Mouse (Mus musculus) limb, embryonic 10.5 days (tissue): ENCODE data around the gene Olfr765. TPM values are rescaled to one million over a fixed set of nuclear protein-coding genes. Genes with fewer than 3 reads are reported as not detected.
"Not testable (repeated sequence)": the region's sequence is repeated elsewhere in the genome, so short reads cannot be mapped to it uniquely, and the experiment has no call there.

ENCODE experiments used
- DNase-seq: peaks from one replicate; pipeline ENCODE4 v3.0.0-alpha.2; 2017; ENCODE audit warnings: low spot score
- H3K27ac ChIP-seq: fragments of 300-500 bp; sonication (generic); 2 replicates; pipeline ENCODE4 v1.5.1; 2016; ENCODE audit warnings: mild to moderate bottlenecking
- H3K27me3 ChIP-seq: fragments of 300-500 bp; sonication (generic); 2 replicates; pipeline ENCODE4 v1.6.1; 2016; ENCODE audit warnings: low read depth, mild to moderate bottlenecking; ENCODE audit not compliant: poor library complexity, severe bottlenecking
- H3K36me3 ChIP-seq: fragments of 300-500 bp; sonication (generic); 2 replicates; pipeline ENCODE4 v1.6.1; 2016; ENCODE audit warnings: mild to moderate bottlenecking, moderate library complexity
- H3K4me1 ChIP-seq: fragments of 300-500 bp; sonication (generic); 2 replicates; pipeline ENCODE4 v1.6.1; 2016
- H3K4me3 ChIP-seq: fragments of 300-500 bp; sonication (generic); 2 replicates; pipeline ENCODE4 v1.5.1; 2016; ENCODE audit warnings: mild to moderate bottlenecking, moderate library complexity
- H3K9me3 ChIP-seq: fragments of 300-500 bp; sonication (generic); replicated peaks from 2 replicates; pipeline ENCODE4 v1.6.1; 2016; ENCODE audit warnings: mild to moderate bottlenecking
- WGBS: fragments of 180-500 bp; shearing (Covaris S2); methylation state at CpG from one replicate; pipeline ENCODE4 v1.1.7; 2016; 5-methylcytosine and 5-hydroxymethylcytosine counted together
- polyA plus RNA-seq: library from polyadenylated mRNA; unstranded; fragments of >200 nt; fragmentation: Nextera tagmentation; extraction: Ambion mirVana; gene quantifications from 2 replicates; pipeline ENCODE4 v1.2.1, GENCODE M21; 2016

Olfr765 gene
- not detected in 2 replicates for polyA plus RNA-seq

DNA sequence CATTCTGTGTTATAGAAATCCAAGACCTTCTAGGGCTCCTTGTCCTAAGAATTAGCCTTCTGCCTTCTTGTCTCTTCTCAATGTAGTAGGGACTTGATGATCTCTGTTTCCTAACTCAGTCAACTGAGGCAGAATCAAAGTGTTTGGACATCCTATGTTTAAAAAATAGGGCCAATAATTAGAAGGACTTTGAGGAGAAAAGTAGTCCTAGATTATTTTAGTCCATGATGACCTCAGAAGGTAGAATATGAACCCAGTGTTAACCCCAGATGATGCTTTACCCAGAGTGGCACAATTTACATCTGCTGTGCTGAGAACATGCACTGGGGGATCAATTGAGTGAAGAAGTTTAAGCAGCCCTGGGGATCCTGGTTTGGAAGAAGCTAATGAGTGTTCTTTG, at the start of gene Olfr765:
TSS of gene Olfr765 (minus strand) at position 101 of the 400 bp plus-strand sequence.
- not testable (repeated sequence) for H3K4me1 ChIP-seq, H3K36me3 ChIP-seq, H3K9me3 ChIP-seq, H3K4me3 ChIP-seq, DNase-seq, H3K27ac ChIP-seq, H3K27me3 ChIP-seq

DNA sequence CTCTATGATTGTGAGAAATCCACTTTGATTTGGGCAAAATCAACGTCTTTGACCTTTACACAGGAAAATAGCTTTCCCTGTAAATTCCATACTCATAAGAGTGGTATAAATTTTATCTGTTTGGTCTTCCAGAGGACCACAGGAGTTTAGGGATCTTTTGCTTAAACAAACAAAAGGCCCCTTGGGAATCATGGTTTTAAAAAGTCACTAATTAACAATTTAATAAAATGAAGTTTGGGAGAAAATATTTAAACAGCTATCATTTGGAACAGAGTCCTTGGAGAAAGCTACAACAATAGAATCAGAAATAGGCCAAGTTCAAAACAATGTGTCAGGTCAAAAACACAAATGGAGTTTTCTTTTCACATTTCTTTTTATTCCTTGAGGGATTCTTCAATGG, 49.5 kb upstream of the Olfr765 start, which contains the start of gene Olfr768:
TSS of gene Olfr768 (minus strand) at position 101 of the 400 bp plus-strand sequence.
- Histone ChIP-seq H3K4me1 (no peaks in the 10 kb centered on the region), H3K4me3 (no peak within 1 kb of the TSS), H3K9me3 (no peaks in the 10 kb centered on the region), H3K27me3 (no peaks in the 10 kb centered on the region), H3K36me3 (no peaks in the 10 kb centered on the region), H3K27ac (no peak within 1 kb of the TSS)
- DNase-seq, result no peak
- WGBS, result 96% methylated on average over 1 of the region's 1 CpGs

GRCm38 (mm10) chr10:129082810-129083209, 33.0 kb upstream of the Olfr765 start, which contains the start of gene Olfr767:
Olfr767 (minus strand) TSS chr10:129082910.
- not testable (repeated sequence) for H3K4me3 ChIP-seq, DNase-seq, H3K9me3 ChIP-seq, H3K4me1 ChIP-seq, H3K36me3 ChIP-seq, H3K27ac ChIP-seq, H3K27me3 ChIP-seq

GRCm38 (mm10) chr10:129068877-129069276, 19.1 kb upstream of the Olfr765 start, which contains the start of gene Olfr766-ps1:
Olfr766-ps1 (minus strand) TSS chr10:129068977.
- no peak for DNase-seq
- whole genome bisulfite sequencing, result 89% methylated on average over 2 of the region's 2 CpGs
- H3K9me3 ChIP-seq, result no peaks in the 10 kb centered on the region
- H3K27ac ChIP-seq, result no peak within 1 kb of the TSS
- H3K4me3 ChIP-seq, result no peak within 1 kb of the TSS
- H3K4me1 ChIP-seq, result no peaks in the 10 kb centered on the region
- no peaks in the 10 kb centered on the region for H3K27me3 ChIP-seq
- no peaks in the 10 kb centered on the region for H3K36me3 ChIP-seq

GRCm38 (mm10) chr10:129039796-129040195, 10.0 kb downstream of the Olfr765 start, which contains the start of gene Olfr764-ps1:
Olfr764-ps1 (minus strand) TSS chr10:129039896.
- no peaks in the 10 kb centered on the region for H3K36me3 ChIP-seq
- no peaks in the 10 kb centered on the region for H3K4me1 ChIP-seq
- 85% methylated on average over 3 of the region's 3 CpGs for WGBS
- no peaks in the 10 kb centered on the region for H3K9me3 ChIP-seq
- DNase-seq, result no peak
- no peak within 1 kb of the TSS for H3K4me3 ChIP-seq
- no peak within 1 kb of the TSS for H3K27ac ChIP-seq
- no peaks in the 10 kb centered on the region for H3K27me3 ChIP-seq

DNA sequence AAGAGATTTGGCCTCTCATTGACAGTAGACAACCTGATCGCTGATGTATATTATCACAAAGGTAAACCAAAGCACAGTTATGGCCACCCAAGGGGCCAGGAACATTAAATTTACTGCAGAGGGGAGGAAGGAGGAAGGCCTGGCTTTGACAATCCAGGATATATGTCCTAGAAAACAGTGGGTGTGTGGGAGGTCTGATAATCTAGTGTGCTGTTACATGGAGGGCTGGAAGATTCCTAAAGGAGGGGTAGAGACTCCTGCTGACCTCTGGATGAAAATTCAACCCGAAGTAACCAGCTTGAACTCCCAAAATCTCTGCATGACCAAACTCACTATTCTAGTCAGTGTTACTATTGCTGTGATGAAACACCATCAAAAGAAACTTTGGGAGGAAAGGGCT, 21.5 kb downstream of the Olfr765 start:
- 78% methylated on average over 2 of the region's 2 CpGs for WGBS
- Histone ChIP-seq H3K4me3 (no peak overlapping the region), H3K4me1 (no peaks in the 10 kb centered on the region), H3K27me3 (no peaks in the 10 kb centered on the region), H3K36me3 (no peaks in the 10 kb centered on the region), H3K9me3 (no peaks in the 10 kb centered on the region), H3K27ac (no peak overlapping the region)
- DNase-seq, result no peak

- no peak overlapping the region for H3K4me3 ChIP-seq
- H3K27ac ChIP-seq, result no peak overlapping the region
- 62% methylated on average over 3 of the region's 3 CpGs for WGBS
- H3K27me3 ChIP-seq, result no peaks in the 10 kb centered on the region
- H3K9me3 ChIP-seq, result no peaks in the 10 kb centered on the region
- peak; percentile 72 for DNase-seq
- H3K36me3 ChIP-seq, result no peaks in the 10 kb centered on the region
- no peaks in the 10 kb centered on the region for H3K4me1 ChIP-seq
Observed at GRCm38 (mm10) chr10:129026018-129026662, 23.7 kb downstream of the Olfr765 start.

GRCm38 (mm10) chr10:129023319-129023718, 26.5 kb downstream of the Olfr765 start:
- no peak overlapping the region for H3K27ac ChIP-seq
- no peak overlapping the region for H3K4me3 ChIP-seq
- H3K36me3 ChIP-seq, result no peaks in the 10 kb centered on the region
- no peaks in the 10 kb centered on the region for H3K4me1 ChIP-seq
- no peaks in the 10 kb centered on the region for H3K9me3 ChIP-seq
- no peak for DNase-seq
- no peaks in the 10 kb centered on the region for H3K27me3 ChIP-seq

DNA sequence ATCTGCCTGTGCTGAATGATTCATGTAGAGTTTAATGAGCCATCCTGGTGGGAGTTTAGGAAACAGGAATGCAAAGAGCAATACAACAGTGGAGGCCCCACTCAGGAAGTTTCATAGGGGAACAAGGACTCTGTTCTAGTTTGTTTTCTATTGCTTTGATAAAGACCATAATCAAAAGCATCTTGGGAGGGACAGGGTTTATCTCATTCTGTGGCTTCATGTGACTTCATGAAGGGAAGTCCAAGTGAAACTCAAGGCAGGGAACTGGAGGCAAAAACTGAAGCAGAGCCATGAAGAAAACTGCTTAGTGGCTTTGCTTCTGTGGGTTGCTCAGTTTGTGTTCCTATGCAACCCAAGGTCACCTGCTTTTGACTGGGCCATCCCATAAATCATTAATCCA, 35.3 kb downstream of the Olfr765 start:
- no peaks in the 10 kb centered on the region for H3K36me3 ChIP-seq
- H3K27me3 ChIP-seq, result no peaks in the 10 kb centered on the region
- DNase-seq, result peak; percentile 9
- no peak overlapping the region for H3K27ac ChIP-seq
- H3K9me3 ChIP-seq, result no peaks in the 10 kb centered on the region
- H3K4me3 ChIP-seq, result no peak overlapping the region
- H3K4me1 ChIP-seq, result no peaks in the 10 kb centered on the region

GRCm38 (mm10) chr10:129011511-129011910, 38.3 kb downstream of the Olfr765 start:
- WGBS, result 68% methylated on average over 2 of the region's 5 CpGs
- not testable (repeated sequence) for H3K27me3 ChIP-seq, H3K9me3 ChIP-seq, DNase-seq, H3K36me3 ChIP-seq, H3K4me1 ChIP-seq, H3K27ac ChIP-seq, H3K4me3 ChIP-seq

GRCm38 (mm10) chr10:129010288-129010841, 39.4 kb downstream of the Olfr765 start, which contains the start of gene Olfr763:
Olfr763 (plus strand) TSS chr10:129010791.
- Histone ChIP-seq H3K4me3 (no peak within 1 kb of the TSS), H3K27me3 (no peaks in the 10 kb centered on the region), H3K4me1 (no peaks in the 10 kb centered on the region), H3K27ac (no peak within 1 kb of the TSS), H3K9me3 (no peaks in the 10 kb centered on the region), H3K36me3 (no peaks in the 10 kb centered on the region)
- WGBS, result 73% methylated on average over 2 of the region's 2 CpGs
- DNase-seq, result peak; percentile 10

- no peaks in the 10 kb centered on the region for H3K27me3 ChIP-seq
- H3K36me3 ChIP-seq, result no peaks in the 10 kb centered on the region
- H3K9me3 ChIP-seq, result no peaks in the 10 kb centered on the region
- WGBS, result 84% methylated on average over 14 of the region's 14 CpGs
- DNase-seq, result peak; percentile 17
- no peak overlapping the region for H3K4me3 ChIP-seq
- no peaks in the 10 kb centered on the region for H3K4me1 ChIP-seq
- no peak overlapping the region for H3K27ac ChIP-seq
Observed at GRCm38 (mm10) chr10:129004032-129004920, 45.5 kb downstream of the Olfr765 start.

DNA sequence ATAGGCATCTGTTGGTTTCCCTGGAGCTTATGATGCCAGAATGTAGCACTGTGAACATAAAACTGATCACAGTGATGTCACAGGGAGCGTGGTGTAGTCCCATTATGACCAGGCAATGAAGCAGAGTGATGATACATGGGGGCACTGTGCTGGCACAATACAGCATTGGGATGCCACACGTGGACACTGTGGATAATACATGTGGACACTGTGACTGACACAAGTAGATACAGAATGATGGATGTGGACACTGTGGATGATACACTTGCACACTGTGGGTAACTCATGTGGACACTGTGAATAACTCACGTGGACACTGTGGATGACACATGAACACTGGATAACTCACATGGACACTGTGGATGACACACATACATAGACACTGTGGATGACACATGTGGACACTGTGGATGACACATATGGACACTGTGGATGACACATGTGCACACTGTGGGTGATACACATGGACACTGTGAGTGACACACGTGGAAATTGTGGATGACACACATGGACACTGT, 53.2 kb downstream of the Olfr765 start:
- DNase-seq, result no peak
- WGBS, result 83% methylated on average over 4 of the region's 4 CpGs
- H3K4me1 ChIP-seq, result no peaks in the 10 kb centered on the region
- no peaks in the 10 kb centered on the region for H3K27me3 ChIP-seq
- no peak overlapping the region for H3K4me3 ChIP-seq
- H3K27ac ChIP-seq, result no peak overlapping the region
- no peaks in the 10 kb centered on the region for H3K36me3 ChIP-seq
- no peaks in the 10 kb centered on the region for H3K9me3 ChIP-seq
